Mouse (Mus musculus) bone marrow, adult 2 months (tissue): Measurements from ENCODE around the gene Matk.

Experiments
- CTCF ChIP-seq: fragments of 200-500 bp; IDR thresholded peaks from 2 replicates; pipeline ENCODE4 v1.5.1; 2011; ENCODE audit warnings: low read length, control low read depth; ENCODE audit not compliant: control insufficient read depth, insufficient read depth
- POLR2A ChIP-seq: fragments of 200-500 bp; IDR thresholded peaks from 2 replicates; pipeline ENCODE4 v1.6.1; 2011; ENCODE audit warnings: low read depth, mild to moderate bottlenecking, control low read depth, low read length, borderline replicate concordance; ENCODE audit not compliant: control insufficient read depth

GRCm38 (mm10) chr10:81295185-81295584 lies 42.5 kb downstream of the Matk start:
- no peak for TF ChIP-seq CTCF
- no peak for TF ChIP-seq POLR2A
